ENCODE assay signal across 20 mouse cellular contexts in the genomic region with DNA sequence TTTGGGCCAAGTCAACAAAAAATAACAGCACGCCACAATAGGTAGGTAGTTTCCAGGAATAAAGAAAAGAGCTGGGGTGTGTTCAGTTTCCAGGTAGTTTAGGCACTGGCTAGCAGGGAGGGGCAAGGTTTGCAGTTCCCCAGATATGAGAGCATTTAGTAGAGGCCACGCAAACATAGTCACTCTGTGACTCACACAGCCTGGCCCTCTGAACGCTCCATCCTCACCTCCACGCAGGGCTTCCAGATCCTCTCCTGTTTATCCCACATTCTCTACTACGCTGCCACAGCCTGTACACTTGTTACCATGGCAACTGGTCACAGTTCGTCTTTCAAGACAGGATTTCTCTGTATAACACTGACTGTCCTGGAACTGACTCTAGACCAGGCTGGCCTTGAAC.
A peak's percentile ranks its signal among the peaks of the same experiment; 100 is the strongest.
DNase-seq lines count a peak whose midpoint lies in the region; ATAC-seq and TF ChIP-seq lines count a peak whose summit lies in the region.
"Had no signal": no experiment of that assay in that cellular context is flagged by ENCODE, and none has a peak within 500 bp of the region (broad histone marks: within the 10 kb centered on the region; RNA-seq: fewer than 3 reads in every experiment).

No protein-coding gene starts in this region.

- no peak for TF ChIP-seq EP300 in liver, postnatal 0 days (IDR thresholded peaks at IDR 0.05; ENCODE audit: low read depth)

- H3K27me3 ChIP-seq in liver, embryonic 12.5 days (replicated peaks) = no peaks in the 10 kb centered on the region
- H3K27me3 ChIP-seq in liver, postnatal 0 days (ENCODE audit: insufficient read depth, low read length) = no peaks in the 10 kb centered on the region
- no peaks in the 10 kb centered on the region for H3K27me3 ChIP-seq in stomach, embryonic 14.5 days (ENCODE audit: control insufficient read depth, insufficient read depth, low read length)
- H3K27me3 ChIP-seq in heart, embryonic 10.5 days (ENCODE audit: insufficient read depth, poor library complexity, severe bottlenecking) = no peaks in the 10 kb centered on the region
- H3K27me3 ChIP-seq: limb, embryonic 12.5 days had no signal

- no peak overlapping the region for H3K4me2 ChIP-seq in liver, embryonic 12.5 days
- no peak overlapping the region for H3K4me2 ChIP-seq in liver, postnatal 0 days (ENCODE audit: low read depth, low read length)
- H3K4me2 ChIP-seq in stomach, embryonic 14.5 days (replicated peaks; ENCODE audit: low read depth, low read length) = no peak overlapping the region
- H3K4me2 ChIP-seq: limb, embryonic 12.5 days had no signal

- H3K4me3 ChIP-seq in liver, embryonic 12.5 days = no peak overlapping the region
- H3K4me3 ChIP-seq in liver, postnatal 0 days (ENCODE audit: low read depth, low read length) = no peak overlapping the region
- no peak overlapping the region for H3K4me3 ChIP-seq in stomach, embryonic 14.5 days (ENCODE audit: low read depth, low read length)
- H3K4me3 ChIP-seq in heart, embryonic 10.5 days = no peak overlapping the region
- H3K4me3 ChIP-seq: layer of hippocampus, adult 2 months; left cerebral cortex, adult 2 months; limb, embryonic 12.5 days; myocyte had no signal

- peaks cover 52% of the 10 kb centered on the region for H3K4me1 ChIP-seq in liver, embryonic 12.5 days
- H3K4me1 ChIP-seq in liver, postnatal 0 days (ENCODE audit: insufficient read depth) = peaks cover 15% of the 10 kb centered on the region
- no peaks in the 10 kb centered on the region for H3K4me1 ChIP-seq in stomach, embryonic 14.5 days (ENCODE audit: control insufficient read depth, insufficient read depth, low read length)
- no peaks in the 10 kb centered on the region for H3K4me1 ChIP-seq in heart, embryonic 10.5 days
- H3K4me1 ChIP-seq: limb, embryonic 12.5 days had no signal

- WGBS in liver, embryonic 12.5 days (ENCODE audit: insufficient replicate concordance) = 55% methylated on average over 6 of the region's 6 CpGs
- WGBS in liver, postnatal 0 days (ENCODE audit: insufficient replicate concordance) = 73% methylated on average over 6 of the region's 6 CpGs
- 54% methylated on average over 6 of the region's 6 CpGs for WGBS in stomach, embryonic 14.5 days
- 81% methylated on average over 6 of the region's 6 CpGs for WGBS in heart, embryonic 10.5 days

- no peaks in the 10 kb centered on the region for H3K9me3 ChIP-seq in liver, embryonic 12.5 days (replicated peaks)
- H3K9me3 ChIP-seq in liver, postnatal 0 days (ENCODE audit: low read length) = no peaks in the 10 kb centered on the region
- no peaks in the 10 kb centered on the region for H3K9me3 ChIP-seq in stomach, embryonic 14.5 days (ENCODE audit: control insufficient read depth, low read depth, low read length)
- no peaks in the 10 kb centered on the region for H3K9me3 ChIP-seq in heart, embryonic 10.5 days
- H3K9me3 ChIP-seq: limb, embryonic 12.5 days had no signal

- no peak overlapping the region for H3K9ac ChIP-seq in liver, embryonic 12.5 days
- H3K9ac ChIP-seq in liver, postnatal 0 days (replicated peaks) = no peak overlapping the region
- H3K9ac ChIP-seq in stomach, embryonic 14.5 days (replicated peaks; ENCODE audit: low read depth, low read length) = no peak overlapping the region
- H3K9ac ChIP-seq: limb, embryonic 12.5 days had no signal

- peak; percentile 43; the same call in 1 of the 2 replicates for ATAC-seq in liver, embryonic 12.5 days
- no peak for ATAC-seq in liver, postnatal 0 days
- peak; percentile 74; the same call in 1 of the 2 replicates for ATAC-seq in stomach, embryonic 14.5 days (ENCODE audit: insufficient number of reproducible peaks, insufficient read depth, low FRiP score, low read depth)
- ATAC-seq: activated CD4-positive, CD25-positive, alpha-beta regulatory T cell, adult 4 months; intestine, postnatal 0 days had no signal

- DNase-seq in embryo, embryonic 10 days (ENCODE audit: low spot score) = peak; percentile 38
- DNase-seq in embryo, embryonic 9.5 days (ENCODE audit: extremely low spot score) = no peak
- no peak for DNase-seq in liver, postnatal 0 days
- DNase-seq in brain, embryonic 14.5 days (ENCODE audit: low read depth) = peak; percentile 52
- DNase-seq in spleen, adult 12 weeks (ENCODE audit: low spot score) = no peak
- no peak for DNase-seq in heart, embryonic 10.5 days (ENCODE audit: low spot score)
- DNase-seq: adrenal gland, postnatal 36 days; cerebellum, adult 11 months; cerebellum, postnatal 36 days; lung, adult 18-20 months; thymus, adult 2 months had no signal

- no peak for TF ChIP-seq POLR2A in brain, embryonic 14.5 days (IDR thresholded peaks at IDR 0.05; ENCODE audit: borderline replicate concordance, extremely low read depth, insufficient read depth, insufficient read length, poor library complexity, severe bottlenecking)

- 0 out of 2 replicates have a peak overlapping the region, but pooled peaks have one; percentile 30 for H3K27ac ChIP-seq in liver, embryonic 12.5 days
- H3K27ac ChIP-seq in liver, postnatal 0 days (ENCODE audit: low read depth) = no peak overlapping the region
- no peak overlapping the region for H3K27ac ChIP-seq in stomach, embryonic 14.5 days (ENCODE audit: low read length)
- H3K27ac ChIP-seq in heart, embryonic 10.5 days = no peak overlapping the region
- H3K27ac ChIP-seq: kidney, postnatal 0 days; layer of hippocampus, adult 2 months; left cerebral cortex, adult 2 months; limb, embryonic 12.5 days had no signal

- TF ChIP-seq CTCF in liver, postnatal 0 days (IDR thresholded peaks at IDR 0.05; ENCODE audit: low read depth) = no peak
- no peak for TF ChIP-seq CTCF in brain, embryonic 14.5 days (IDR thresholded peaks at IDR 0.05; ENCODE audit: borderline replicate concordance, extremely low read depth, insufficient read depth, insufficient read length)

- H3K36me3 ChIP-seq in liver, embryonic 12.5 days = no peaks in the 10 kb centered on the region
- H3K36me3 ChIP-seq in liver, postnatal 0 days (replicated peaks; ENCODE audit: insufficient read depth, low read length) = no peaks in the 10 kb centered on the region
- H3K36me3 ChIP-seq in stomach, embryonic 14.5 days (ENCODE audit: control insufficient read depth, insufficient read depth, low read length) = no peaks in the 10 kb centered on the region
- H3K36me3 ChIP-seq in heart, embryonic 10.5 days = no peaks in the 10 kb centered on the region
- H3K36me3 ChIP-seq: limb, embryonic 12.5 days had no signal

Comparison
In these comparisons a context has a peak if more than half of its experiments do, and no peak if none do; other contexts are left out.
1. DNase-seq: peak in embryo, embryonic 10 days (single experiment) and brain, embryonic 14.5 days (single experiment); none in embryo, embryonic 9.5 days (single experiment), liver, postnatal 0 days (single experiment), spleen, adult 12 weeks (single experiment) and heart, embryonic 10.5 days (single experiment).